Mouse (Mus musculus) lung, postnatal 36 days (tissue): Measurements from ENCODE around the gene Iqschfp.

Source experiments
- DNase-seq: peaks from one replicate; pipeline ENCODE4 v3.0.0; 2022; ENCODE audit warnings: mixed read lengths

The Iqschfp gene

GRCm38 (mm10) chr3:68666377-68666776 lies 774.3 kb downstream of the Iqschfp start:
- DNase-seq: no peak

GRCm38 (mm10) chr3:68667852-68668251 lies 775.8 kb downstream of the Iqschfp start:
- no peak for DNase-seq

- no peak for DNase-seq
These were observed 777.5 kb downstream of the Iqschfp start for GRCm38 (mm10) chr3:68669418-68669974.

- DNase-seq: no peak
These were observed 782.7 kb downstream of the Iqschfp start for GRCm38 (mm10) chr3:68674721-68675120.

- no peak for DNase-seq
These were observed 783.3 kb downstream of the Iqschfp start for GRCm38 (mm10) chr3:68675216-68675835.
